Mouse (Mus musculus) olfactory bulb, adult 2 months (tissue): Measurements from ENCODE around the gene Actc1.

Experiments used
- CTCF ChIP-seq: fragments of 200-500 bp; IDR thresholded peaks from 2 replicates; pipeline ENCODE4 v1.5.1; 2012; ENCODE audit warnings: low read depth, mild to moderate bottlenecking, low read length, moderate library complexity; ENCODE audit not compliant: insufficient read depth
- POLR2A ChIP-seq: fragments of 200-500 bp; IDR thresholded peaks from 2 replicates; pipeline ENCODE4 v1.6.1; 2012; ENCODE audit warnings: mild to moderate bottlenecking, low read depth, low read length, moderate library complexity; ENCODE audit not compliant: insufficient read depth

GRCm38 (mm10) chr2:114102471-114102870 is 49.1 kb upstream of the Actc1 start:
- TF ChIP-seq POLR2A: no peak
- TF ChIP-seq CTCF: no peak
